Mouse (Mus musculus) embryonic fibroblast, embryonic 13.5 days (primary cell): Measurements from ENCODE around the gene Aco2. TPM values are rescaled to one million over a fixed set of nuclear protein-coding genes. Genes with fewer than 3 reads are reported as not detected.

Experiments
- H3K27ac ChIP-seq: 2 replicates; pipeline ENCODE4 v1.5.1; 2012; ENCODE audit warnings: low read length, control low read depth, inconsistent platforms; ENCODE audit not compliant: insufficient read depth
- H3K4me1 ChIP-seq: 2 replicates; pipeline ENCODE4 v1.6.1; 2011; ENCODE audit warnings: low read length; ENCODE audit not compliant: control insufficient read depth, insufficient read depth
- H3K4me3 ChIP-seq: 2 replicates; pipeline ENCODE4 v1.5.1; 2011; ENCODE audit warnings: mild to moderate bottlenecking, control low read depth, low read length; ENCODE audit not compliant: insufficient read depth
- CTCF ChIP-seq: IDR thresholded peaks from 2 replicates; pipeline ENCODE4 v1.5.1; 2011; ENCODE audit warnings: mild to moderate bottlenecking, control low read depth, low read length, moderate library complexity, borderline replicate concordance; ENCODE audit not compliant: insufficient read depth
- POLR2A ChIP-seq: IDR thresholded peaks from 2 replicates; pipeline ENCODE4 v1.6.1; 2011; ENCODE audit warnings: low read depth, mild to moderate bottlenecking, control low read depth, low read length, moderate library complexity
- polyA plus RNA-seq: library from polyadenylated mRNA; stranded (reverse); fragments of >200 nt; gene quantifications from 2 replicates; pipeline ENCODE4 v1.2.4, GENCODE M21; 2011; ENCODE audit warnings: low read depth; ENCODE audit not compliant: missing spikeins, insufficient read length

The Aco2 gene
- polyA plus RNA-seq, 1 experiment, result 150 TPM

- H3K4me3 ChIP-seq, result no peak overlapping the region
- H3K4me1 ChIP-seq, result peaks cover 5% of the 10 kb centered on the region; the same call in 1 of the 2 replicates
- TF ChIP-seq CTCF (no peak), POLR2A (no peak)
- H3K27ac ChIP-seq, result no peak overlapping the region
Observed at GRCm38 (mm10) chr15:81915663-81916062, 43.6 kb downstream of the Aco2 start.

GRCm38 (mm10) chr15:81917201-81917600 is 45.1 kb downstream of the Aco2 start:
- Histone ChIP-seq H3K4me3 (no peak overlapping the region), H3K27ac (no peak overlapping the region), H3K4me1 (peaks cover 5% of the 10 kb centered on the region; the same call in 1 of the 2 replicates)
- TF ChIP-seq CTCF (no peak), POLR2A (no peak)

- Histone ChIP-seq H3K27ac (no peak overlapping the region), H3K4me3 (no peak overlapping the region), H3K4me1 (peaks cover 3% of the 10 kb centered on the region; the same call in 1 of the 2 replicates)
- TF ChIP-seq CTCF (peak; percentile 99), POLR2A (no peak)
Observed at GRCm38 (mm10) chr15:81917621-81918463, 45.7 kb downstream of the Aco2 start.

GRCm38 (mm10) chr15:81919062-81919461 is 47.0 kb downstream of the Aco2 start:
- no peak for TF ChIP-seq CTCF
- TF ChIP-seq POLR2A, result no peak
- no peak overlapping the region for H3K27ac ChIP-seq
- H3K4me3 ChIP-seq, result no peak overlapping the region
- no peaks in the 10 kb centered on the region for H3K4me1 ChIP-seq

GRCm38 (mm10) chr15:81920546-81921217 is 48.6 kb downstream of the Aco2 start:
- TF ChIP-seq CTCF, result no peak
- TF ChIP-seq POLR2A, result no peak
- H3K4me3 ChIP-seq, result no peak overlapping the region
- no peak overlapping the region for H3K27ac ChIP-seq
- no peaks in the 10 kb centered on the region; the same call in 1 of the 2 replicates for H3K4me1 ChIP-seq

GRCm38 (mm10) chr15:81921255-81921654 is 49.1 kb downstream of the Aco2 start:
- H3K4me3 ChIP-seq, result no peak overlapping the region
- H3K27ac ChIP-seq, result no peak overlapping the region
- TF ChIP-seq CTCF (no peak), POLR2A (no peak)
- H3K4me1 ChIP-seq, result no peaks in the 10 kb centered on the region; the same call in 1 of the 2 replicates

GRCm38 (mm10) chr15:81924933-81925332 is 52.8 kb downstream of the Aco2 start:
- no peak for TF ChIP-seq CTCF
- TF ChIP-seq POLR2A, result no peak
- Histone ChIP-seq H3K27ac (no peak overlapping the region), H3K4me3 (peak overlapping the region; percentile 67), H3K4me1 (no peaks in the 10 kb centered on the region; the same call in 1 of the 2 replicates)

GRCm38 (mm10) chr15:81925760-81926445 is 53.8 kb downstream of the Aco2 start, which contains the start of gene Polr3h:
Gene Polr3h, minus strand, starts transcription at chr15:81926240.
- Histone ChIP-seq H3K4me3 (peak within 1 kb of the TSS; percentile 67), H3K27ac (0 out of 2 replicates have a peak within 1 kb of the TSS, but pooled peaks have one; percentile 2), H3K4me1 (no peaks in the 10 kb centered on the region; the same call in 1 of the 2 replicates)
- TF ChIP-seq POLR2A (peak; percentile 79), CTCF (no peak)

- H3K27ac ChIP-seq, result no peak overlapping the region
- TF ChIP-seq POLR2A (no peak), CTCF (no peak)
- H3K4me1 ChIP-seq, result no peaks in the 10 kb centered on the region; the same call in 1 of the 2 replicates
- H3K4me3 ChIP-seq, result no peak overlapping the region
Observed at GRCm38 (mm10) chr15:81926446-81926822, 54.3 kb downstream of the Aco2 start.
